Mouse (Mus musculus) R1 (cell line): ENCODE data around the gene Kctd20.
A peak's percentile ranks its signal among the peaks of the same experiment; 100 is the strongest.

ENCODE experiments used
- DNase-seq: peaks from one replicate; pipeline ENCODE4 v3.0.0-alpha.2; 2018; ENCODE audit warnings: low read depth, low spot score

Gene Kctd20

DNA sequence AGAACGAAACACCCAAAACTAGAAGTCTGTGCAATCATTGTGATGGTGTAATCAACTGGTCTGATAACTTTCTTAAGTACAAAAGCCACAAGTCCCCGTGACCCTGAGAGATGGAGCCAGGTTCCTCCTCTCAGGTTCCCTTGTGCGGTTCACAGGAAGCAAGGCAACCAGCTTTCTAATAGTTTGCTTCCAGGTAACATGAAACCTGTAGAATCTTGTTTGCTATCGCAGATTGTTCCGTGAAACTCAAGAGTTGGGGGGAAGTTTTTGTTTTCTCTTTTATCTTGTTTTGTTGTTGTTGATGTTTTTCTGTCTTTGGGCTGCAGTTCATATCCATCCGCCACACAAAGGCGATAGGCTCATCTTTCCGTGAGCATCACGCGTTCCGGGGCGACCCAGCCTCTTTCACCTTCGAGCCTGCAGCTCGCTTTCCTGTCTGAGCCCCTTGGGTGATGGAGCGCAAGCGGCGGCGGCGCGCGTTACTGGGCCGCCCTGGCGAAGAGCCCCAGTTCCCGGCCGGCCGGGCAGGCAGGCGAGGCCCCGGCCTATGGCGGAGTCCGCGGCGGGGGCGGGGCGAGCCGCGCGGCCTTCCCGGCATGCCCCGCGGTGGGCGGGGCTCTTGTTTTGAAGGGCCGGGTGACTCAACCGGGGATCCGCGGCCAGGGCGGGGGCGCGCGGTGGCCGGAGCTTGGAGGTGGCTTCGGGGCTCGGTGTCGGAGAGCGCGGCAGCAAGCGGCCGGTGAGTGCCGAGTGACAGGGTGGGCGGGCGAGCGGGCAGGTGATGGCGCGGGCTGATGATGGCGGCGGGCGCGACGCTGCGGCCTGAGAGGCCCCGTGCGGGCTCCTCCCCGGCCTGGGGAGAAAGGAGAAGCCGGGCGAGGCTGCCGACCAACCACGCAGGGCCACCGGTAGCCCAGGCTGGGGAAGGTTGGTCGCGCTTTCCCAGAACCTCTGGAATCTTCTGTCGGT, at the start of gene Kctd20:
Kctd20 (plus strand) TSS at position 120 of the 969 bp plus-strand sequence.
- peak; percentile 87 for DNase-seq

DNA sequence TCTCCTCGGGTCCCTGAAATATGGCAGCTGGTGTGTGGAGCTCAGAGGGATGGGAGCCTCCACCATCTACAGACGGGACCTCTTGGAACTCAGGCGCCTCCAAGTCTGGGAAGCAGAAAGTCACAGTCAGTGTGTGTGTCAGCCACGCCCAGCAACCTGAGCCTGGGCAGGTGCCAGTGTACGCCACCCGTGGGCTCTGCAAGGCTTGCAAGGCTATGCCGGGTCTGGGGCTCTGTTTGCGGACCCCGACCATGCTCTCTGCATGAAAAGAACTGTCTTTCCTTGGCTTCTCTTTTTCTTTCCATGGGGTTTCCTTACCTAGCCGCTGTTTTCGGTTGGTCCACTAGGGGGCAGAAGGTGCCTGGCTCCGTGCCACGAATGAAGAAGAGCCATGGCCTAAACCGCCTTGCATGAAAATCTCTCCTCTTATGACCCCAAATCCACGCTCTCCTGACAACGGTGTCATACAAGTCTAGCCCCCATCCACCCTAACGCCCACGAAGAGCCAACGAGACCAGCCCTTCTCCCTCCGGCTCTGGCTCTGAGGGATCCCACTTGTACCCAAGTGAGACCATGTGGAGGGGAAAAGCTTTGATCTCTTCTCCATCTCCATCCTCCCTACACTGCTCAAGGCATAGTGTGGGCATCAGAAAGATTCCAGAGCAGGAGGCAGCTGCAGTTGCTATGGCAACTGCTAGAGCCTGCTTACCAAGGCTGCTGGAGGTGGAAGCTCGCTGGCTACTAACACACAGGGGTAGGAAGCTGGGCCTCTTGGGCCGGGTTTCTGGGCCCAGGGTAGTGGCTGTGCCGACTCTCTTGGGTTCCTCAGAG, 47.0 kb upstream of the Kctd20 start:
- DNase-seq, result peak; percentile 83

DNA sequence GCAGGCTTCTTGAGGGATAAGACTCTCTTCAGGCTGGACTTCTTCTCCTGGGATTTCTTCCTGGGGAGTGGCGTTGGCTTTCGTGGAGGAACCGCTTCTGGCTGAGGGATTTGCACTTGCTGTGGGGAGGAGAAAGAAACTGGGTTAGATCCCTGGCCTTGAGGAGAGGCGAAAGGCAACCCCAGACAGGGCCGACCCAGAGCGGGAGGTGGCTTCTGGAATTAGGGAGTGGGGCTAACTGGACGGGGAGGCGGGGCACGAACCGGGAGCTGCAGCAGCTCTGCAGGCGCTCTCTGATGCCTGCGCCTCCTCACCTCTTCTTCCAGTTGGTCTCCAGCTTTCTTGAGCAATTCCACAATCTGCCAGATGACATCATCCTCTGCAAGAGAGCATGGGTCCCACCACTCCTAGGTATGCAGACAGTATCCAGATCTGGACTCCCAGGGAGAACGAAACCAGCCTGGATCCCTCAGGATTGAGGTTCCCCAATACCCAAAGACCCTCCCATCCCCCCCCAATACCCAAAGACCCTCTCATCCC, 46.3 kb upstream of the Kctd20 start:
- no peak for DNase-seq

DNA sequence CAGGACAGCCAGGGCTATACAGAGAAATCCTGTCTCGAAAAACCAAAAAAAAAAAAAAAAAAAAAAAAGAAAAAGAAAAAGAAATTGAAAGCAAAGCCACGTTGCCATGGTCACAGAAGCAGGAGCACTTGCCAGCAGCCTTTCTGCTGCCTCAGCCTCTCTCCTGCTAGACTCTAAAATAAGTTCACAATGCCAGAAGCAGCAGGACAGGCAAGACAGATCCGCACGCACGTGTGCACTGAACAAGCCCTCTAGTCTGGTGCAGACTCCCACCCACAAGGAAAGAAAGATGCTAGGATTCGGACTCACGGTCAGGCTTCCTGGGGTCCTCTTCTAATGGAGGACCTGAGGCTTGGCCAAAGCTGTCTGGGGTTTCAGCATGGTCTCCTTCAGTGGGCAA, 43.8 kb upstream of the Kctd20 start:
- DNase-seq, result no peak

DNA sequence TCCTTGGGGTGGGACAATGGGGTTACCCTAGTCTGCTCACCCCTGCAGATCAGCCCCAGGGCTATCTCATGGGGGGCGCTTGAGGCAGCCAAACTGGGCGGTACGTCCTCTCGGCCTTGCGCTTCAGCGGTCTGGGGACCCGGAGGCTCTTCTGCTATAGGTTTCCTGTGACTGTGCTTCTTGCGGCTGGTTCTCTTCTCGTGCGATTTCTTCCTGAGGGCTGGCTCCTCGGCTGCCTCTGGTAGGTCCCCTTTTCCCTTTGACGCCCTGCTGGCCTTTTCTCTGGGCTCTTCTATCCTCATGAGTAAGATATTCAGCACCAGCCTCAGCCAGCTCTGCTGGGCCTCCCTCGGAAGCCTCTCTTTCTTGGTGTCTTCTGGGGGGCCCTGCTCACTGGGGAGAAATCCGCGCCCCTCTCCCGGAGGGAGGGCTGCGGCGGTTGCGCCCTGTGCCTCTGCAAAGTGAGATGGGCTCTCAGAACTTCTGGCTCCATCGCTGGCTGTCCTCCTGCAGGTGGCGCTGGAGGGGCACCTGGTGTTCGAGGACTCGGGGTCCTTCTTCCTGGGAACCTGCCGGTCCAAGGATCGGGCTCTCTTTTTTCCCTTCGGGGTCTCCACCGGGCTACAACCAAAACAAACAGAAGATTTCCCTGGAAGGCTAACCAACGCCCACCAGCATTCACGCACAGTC, 42.4 kb upstream of the Kctd20 start:
- peak; percentile 83 for DNase-seq

DNA sequence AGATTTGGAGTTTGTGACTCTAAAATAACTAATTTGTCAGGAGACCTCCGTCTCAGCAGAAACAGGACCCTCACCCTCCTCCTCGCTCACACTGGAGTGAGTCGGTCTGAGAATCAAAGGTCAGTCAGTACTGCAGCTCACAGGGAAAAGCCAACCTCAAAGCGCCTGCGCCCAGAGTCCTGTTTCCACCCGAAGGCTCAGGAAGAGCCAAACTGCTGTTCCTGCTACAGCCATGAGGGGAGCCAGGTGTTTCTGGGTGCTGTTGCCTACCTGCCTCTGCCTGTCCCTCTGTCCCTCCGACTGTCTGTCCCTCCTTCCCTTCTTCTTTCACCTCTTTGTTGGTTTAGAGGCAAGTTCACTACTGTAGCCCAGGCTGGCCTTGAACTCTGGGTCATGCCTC, 41.6 kb upstream of the Kctd20 start:
- peak; percentile 76 for DNase-seq

DNA sequence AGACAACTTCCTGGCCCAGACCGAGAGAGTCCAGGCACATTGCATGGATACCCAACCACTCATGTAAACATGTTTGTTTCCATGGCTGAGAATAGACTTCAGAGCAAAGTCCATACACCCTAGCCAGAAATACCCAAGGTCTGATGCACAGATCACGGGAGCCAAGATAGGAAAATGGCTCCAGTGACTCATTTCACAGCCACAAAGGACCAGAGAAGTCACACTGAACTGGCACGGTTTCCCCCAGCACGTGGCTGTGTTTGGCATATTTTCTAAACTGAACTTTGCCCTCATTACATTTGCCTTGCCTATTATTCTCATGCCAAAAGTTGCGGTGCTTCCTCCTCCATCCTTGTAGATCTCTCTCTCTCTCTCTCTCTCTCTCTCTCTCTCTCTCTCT, 38.5 kb upstream of the Kctd20 start:
- no peak for DNase-seq

DNA sequence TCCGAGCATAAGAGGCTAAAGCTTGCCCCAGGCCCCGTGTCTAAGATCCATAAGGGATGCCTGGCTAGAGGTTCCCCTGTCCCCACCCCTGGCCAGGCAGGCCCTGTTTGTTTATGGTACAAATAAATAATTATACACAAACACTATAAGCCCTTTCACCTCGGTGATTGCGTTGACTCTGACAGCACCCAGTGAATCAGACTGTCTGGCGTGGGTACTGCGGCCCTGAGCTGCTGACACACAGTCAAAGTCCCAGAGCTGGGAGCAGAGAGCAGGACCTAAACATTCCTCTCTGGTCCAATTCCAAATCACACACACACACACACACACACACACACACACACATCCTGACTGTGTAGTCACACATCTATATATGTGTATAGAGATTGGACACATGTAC, 37.8 kb upstream of the Kctd20 start:
- DNase-seq, result no peak

DNA sequence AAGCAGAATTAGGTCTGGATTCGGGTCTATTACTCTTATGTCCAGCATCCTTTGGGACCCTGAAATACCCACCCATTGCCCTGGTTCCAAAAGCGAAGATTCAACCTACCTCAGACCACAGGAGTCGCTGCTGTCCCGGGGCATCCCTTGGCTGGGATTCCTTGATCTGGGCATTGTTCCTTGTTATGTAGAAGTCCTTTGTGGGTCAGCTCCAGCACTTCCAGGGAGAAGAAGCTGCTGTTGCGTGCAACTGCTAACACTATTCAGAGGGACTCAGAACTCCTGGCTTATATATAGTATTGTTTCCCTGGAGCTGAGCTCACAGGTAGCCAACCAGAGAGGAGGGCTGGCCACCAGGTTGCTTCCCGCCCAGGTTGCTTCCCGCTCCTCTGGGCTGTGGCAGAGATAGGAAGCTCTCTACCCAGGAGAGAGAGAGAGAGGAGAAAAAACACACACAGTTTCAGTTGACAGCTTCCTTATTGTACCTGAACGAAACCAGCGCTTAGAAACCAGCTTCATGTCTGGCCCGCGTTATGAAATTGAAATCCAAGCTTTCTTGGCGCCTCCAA, 36.6 kb upstream of the Kctd20 start, which contains the start of gene 4930539E08Rik:
4930539E08Rik (minus strand) TSS at position 265 of the 569 bp plus-strand sequence.
- no peak for DNase-seq

DNA sequence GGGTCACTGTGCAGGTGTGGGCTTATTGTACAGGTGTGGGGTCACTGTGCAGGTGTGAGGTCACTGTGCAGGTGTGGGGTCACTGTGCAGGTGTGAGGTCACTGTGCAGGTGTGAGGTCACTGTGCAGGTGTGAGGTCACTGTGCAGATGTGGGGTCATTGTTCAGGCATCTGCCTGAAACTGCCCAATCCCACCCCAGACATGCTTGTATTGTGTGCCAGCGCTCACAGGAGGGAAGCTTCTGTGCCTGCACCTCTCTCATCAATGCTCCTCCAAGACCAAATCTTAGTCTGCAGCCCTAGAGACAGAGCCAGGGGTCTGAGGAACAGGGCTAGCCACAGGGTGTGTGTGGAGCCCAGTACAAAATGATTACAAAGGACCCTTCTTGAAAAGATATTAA, 35.2 kb upstream of the Kctd20 start:
- no peak for DNase-seq

DNA sequence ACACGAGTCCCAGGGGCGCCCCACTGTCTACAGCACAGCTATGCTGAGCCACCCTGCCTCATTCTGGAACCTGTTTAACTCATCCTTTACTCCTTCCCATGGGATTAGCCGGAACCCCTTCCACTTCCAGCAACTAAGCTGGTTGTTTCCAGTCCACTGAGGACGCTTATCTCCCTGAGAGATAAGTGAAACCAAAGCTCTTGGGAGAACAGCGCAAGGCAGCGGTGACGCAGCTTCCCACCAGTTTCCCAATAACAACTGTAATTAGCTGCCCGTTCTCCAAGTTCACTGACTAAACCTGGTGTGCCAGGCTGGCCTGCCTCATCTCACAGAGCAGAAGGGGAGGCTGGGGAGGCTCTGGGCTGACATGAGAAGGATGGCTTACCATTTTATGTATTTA, 30.7 kb upstream of the Kctd20 start:
- DNase-seq, result no peak

DNA sequence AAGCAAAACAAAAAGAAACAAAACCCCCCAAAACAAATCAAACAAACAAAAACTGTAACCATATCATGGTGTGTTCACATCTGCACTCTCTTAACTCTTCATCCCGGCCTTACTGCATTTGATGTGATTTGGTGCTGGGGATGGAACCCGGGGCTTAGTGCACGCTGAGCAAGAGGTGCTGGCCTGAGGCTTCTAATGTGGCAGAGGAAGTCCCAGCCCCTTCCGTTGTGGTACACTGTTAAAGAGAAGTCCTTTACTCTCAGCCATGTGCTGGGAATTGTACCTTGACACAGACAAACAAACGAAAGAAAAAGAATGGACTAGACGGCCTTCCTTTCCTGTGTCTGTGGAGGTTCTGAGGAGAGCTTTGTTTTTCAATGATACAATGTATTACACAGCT, 29.7 kb upstream of the Kctd20 start:
- DNase-seq, result no peak

DNA sequence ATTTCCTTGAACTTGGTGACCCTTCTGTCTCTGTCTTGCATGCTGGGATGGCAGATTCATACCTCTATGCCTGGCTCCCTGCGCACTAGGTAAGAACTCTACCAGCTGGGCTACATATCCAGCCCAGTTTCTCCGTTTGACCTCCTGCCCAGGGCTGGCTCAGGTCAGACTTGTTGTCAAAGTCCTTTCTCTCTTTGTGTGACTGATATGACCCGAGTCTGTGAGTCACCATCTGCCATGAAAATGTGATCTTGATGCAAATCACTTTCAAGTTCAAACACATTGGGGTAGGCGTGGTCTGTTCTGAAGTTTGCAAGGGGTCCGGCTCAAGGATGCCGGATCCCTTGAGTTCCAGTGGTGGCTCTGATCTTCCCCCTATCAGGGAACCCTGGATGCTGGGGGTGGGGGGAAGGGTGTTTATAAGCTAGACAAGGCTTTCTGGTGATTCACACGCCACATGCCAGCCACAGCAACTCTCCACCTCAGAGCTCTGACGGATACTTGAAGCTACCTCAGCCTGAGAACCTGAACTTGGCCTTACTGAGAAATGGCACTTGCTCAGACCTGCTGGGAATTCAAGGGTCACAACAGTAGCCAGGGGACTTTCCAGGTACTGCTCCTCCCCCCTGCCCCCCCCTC, 26.7 kb upstream of the Kctd20 start:
- DNase-seq, result no peak

DNA sequence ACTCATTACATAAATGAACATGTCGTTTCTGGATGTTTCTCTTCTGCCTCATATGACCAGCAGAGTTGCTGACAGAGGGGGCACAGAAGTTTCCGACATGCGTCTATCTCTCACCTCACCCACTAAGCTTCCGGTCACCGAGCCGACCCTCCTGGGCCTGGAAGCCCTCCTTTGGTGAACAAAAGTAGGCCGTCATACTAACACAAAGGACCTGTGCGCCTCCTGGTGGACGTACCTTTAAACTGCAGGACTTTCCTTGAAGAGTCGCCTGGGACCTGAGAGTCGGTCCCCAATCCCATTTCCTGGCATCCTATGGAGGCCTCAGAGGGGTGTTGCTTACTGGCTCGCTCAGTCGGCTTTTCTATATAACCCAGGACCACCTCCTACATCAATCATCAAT, 25.4 kb upstream of the Kctd20 start:
- peak; percentile 92 for DNase-seq

DNA sequence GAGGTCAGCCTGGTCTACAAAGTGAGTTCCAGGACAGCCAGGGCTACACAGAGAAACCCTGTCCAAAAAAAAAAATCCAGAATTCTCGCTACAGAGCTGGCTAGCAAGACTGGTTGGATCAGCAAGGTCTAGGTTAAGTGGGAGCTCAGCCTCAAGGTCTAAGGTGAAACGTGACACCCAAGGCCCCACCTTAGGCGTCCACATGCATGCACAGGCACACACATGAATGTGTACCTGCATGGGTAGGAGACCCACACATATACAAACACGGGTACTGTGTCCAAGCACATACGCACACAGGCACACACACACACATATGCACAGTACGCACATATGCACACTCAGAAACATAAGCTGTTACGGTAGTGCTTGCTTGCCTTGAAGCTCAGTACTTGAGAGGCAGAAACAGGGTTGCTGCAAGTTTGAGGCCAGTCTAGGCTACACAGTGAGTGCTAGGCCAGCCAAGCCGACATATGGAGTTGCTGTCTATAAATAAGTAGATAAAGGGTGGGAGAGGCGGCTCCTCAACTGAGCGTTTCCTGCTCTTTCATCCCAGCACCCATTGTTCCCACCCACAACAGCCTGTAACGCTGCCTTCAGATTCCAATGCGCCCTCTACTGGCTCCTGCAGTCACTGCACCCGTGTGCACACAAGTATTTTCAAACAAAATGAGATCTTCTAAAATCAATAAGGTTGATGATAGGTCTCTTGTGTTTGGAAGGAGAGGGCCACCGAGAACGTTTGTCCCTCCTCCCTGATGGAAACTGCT, 24.7 kb upstream of the Kctd20 start:
- DNase-seq, result peak; percentile 93

DNA sequence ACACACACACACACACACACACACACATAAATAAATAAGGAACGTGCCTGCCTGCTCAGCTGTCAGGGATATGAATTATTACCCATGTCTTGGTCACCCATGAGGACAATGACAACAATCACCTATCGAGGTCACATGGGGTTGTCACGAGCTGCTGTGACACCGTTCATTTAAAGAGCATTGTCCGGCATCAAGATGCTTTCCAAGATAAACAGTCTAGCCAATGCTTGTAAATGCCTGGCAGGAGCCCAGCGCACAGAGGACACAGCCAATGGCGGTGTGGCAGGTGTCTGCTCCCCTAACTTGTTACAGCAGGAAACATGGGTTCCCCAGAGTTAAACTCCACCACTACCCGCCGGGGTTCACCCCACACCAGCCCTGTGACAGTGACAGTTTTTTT, 23.7 kb upstream of the Kctd20 start:
- no peak for DNase-seq

DNA sequence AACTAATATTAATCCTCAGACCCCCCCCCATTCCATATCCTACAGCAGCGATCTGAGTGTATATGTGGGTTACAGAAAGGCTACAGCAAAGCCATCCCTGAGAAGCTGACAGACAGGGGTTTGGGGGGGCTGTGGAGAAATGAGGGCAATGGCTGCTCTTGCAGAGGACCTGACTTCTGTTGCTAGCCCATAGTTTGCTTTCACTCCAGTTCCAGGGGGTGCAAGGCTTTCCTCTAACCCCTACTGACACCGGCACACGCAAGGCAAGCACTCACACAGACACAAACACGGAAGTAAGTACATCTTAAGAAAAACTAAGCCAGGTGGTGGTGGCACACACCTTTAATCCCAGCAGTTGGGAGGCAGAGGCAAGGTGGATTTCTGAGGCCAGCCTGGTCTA, 22.4 kb upstream of the Kctd20 start:
- no peak for DNase-seq

DNA sequence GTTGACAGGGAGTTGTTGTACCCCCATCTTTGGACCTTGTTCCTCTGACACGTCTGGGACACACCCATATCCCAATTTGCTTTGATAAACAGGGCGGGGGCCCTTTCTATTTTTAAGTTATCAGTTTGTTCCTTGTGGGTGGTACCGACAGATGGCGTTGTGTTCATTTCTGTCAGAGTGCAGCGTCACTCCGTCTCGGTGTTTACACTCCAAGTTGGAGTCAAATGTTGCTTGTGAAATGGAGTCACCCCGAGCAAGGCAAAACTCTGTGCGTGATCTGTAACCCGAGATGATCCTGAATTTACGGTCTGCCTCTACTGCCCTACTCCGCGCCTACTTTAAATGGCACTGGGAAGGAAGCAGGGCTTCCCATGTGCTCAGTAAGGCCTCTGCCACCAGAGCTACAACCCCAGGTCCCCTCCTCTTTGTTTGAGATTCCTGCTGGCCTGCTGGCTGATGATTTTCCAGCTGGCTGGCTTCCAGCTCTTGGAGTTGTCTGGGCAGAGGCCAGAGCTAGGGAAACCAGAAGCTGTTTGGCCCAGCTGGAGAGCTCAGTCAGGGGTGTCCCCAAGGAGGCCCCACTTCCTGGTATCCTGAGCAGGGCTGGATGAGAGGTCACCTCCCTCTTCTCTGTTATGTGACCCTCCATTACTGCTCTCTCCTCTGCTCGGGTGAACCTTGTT, 21.2 kb upstream of the Kctd20 start:
- peak; percentile 82 for DNase-seq

DNA sequence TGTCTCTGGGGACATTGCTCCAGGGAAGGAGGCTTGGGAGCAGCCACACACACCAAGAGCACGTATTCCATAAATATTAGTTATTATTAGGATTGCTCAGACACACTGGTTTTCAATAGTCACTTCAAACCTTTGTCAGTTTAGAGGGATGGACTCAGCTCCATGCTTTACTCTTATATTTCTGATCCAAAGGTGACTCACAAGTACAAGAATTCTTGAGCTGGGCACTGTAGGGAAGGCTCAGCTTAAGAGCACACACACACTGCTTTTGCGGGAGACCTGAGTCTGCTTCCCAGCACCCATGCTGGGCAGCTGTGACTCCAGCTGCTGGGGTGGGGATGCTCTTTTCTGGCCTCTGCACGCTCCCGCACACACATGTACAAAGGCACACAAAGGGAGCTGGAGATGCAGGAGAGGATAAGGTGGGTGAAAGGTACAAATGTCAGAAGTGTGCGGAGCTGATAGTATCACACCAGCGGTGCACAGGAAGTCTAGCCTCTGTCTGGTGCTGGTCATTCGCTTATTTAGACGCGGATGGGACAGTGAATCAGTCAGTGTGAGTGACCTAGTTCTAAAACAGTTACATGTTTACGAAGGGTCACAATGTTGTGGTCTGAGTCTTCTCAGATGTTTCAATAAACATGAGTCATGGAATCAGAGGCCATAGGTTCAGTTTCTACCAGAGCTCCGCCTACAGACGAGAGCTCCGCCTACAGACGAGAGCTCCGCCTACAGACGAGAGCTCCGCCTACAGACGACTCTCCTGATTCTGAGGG, 20.1 kb upstream of the Kctd20 start:
- DNase-seq, result peak; percentile 52
